Mouse (Mus musculus): ENCODE measurements around the gene Fam19a3. TPM values are rescaled to one million over a fixed set of nuclear protein-coding genes. Genes with fewer than 3 reads are reported as not detected.
"Not testable (repeated sequence)": the region's sequence is repeated elsewhere in the genome, so short reads cannot be mapped to it uniquely, and the experiment has no call there.

Fam19a3 gene
- total RNA-seq, 4 experiments from 2014 or later, result 1.9 to 3.2 (median 2.6) TPM

DNA sequence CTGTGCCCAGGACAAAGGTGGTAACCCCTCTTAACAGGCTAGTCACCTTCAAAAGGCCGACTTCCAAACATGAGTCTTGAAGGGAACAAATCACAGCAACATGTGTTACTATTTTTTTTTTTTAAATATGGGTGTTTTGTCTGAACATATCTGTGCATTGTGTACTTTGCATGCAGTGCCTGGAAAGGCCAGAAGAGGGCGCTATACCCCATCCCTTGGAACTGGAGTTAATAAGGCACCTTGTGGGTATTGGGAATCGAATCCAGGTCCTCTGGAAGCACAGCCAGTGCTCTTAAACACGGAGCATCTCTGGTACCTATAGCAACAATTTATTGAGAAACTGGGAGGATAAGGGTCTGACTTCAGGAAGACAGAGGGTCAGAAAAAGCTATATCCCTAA, 16.6 kb downstream of the Fam19a3 start:
- DNase-seq (ENCODE audit: low spot score in 2 of 2), result no peak

GRCm38 (mm10) chr3:104762103-104762863, 19.4 kb downstream of the Fam19a3 start:
- DNase-seq (ENCODE audit: low spot score in 2 of 2), result not testable (repeated sequence)

- no peak for DNase-seq (ENCODE audit: low spot score in 2 of 2)
These were observed 22.8 kb downstream of the Fam19a3 start for GRCm38 (mm10) chr3:104758869-104759268.

DNA sequence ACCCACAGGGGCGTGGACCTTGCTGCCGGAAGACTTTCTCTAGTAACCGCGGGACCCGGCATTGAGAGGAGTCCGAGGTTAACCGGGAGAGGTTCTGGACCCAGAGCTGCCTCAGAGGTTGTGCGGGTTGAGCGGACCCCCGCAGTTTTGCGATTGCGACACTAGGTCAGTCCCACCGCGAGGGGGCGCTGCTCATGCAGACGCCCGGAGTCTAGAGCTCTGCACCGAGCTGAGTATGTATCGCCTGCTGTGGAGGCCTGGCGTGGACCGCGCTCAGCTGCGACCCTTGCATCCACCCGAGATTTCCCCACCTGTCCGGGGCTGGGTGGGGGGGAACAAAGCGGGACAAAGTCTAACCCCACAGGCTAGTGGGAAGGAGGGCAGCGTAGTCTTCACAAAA, 23.2 kb downstream of the Fam19a3 start:
- DNase-seq (ENCODE audit: low spot score in 2 of 2), result peak; percentile 25 to 46

DNA sequence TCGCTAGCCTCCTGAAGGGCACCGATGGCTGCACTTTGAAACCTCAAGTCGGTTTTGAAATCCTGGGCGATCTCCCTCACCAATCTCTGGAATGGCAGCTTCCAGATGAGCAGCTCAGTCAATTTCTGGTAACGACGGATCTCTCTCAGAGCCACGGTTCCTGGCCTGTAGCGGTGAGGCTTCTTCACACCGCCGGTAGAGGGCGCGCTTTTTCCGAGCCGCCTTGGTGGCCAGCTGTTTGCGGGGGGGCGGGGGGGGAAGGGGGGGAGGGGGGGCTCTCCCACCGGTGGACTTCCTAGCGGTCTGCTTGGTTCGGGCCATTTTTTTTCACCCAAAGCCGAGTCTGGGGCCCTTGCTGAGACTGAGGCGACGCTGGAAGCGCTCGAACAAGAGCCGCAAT, 28.8 kb downstream of the Fam19a3 start:
- DNase-seq (ENCODE audit: low spot score in 2 of 2), result not testable (repeated sequence)

- DNase-seq (ENCODE audit: low spot score in 2 of 2), result no peak
These were observed 37.8 kb downstream of the Fam19a3 start for GRCm38 (mm10) chr3:104743864-104744263.

DNA sequence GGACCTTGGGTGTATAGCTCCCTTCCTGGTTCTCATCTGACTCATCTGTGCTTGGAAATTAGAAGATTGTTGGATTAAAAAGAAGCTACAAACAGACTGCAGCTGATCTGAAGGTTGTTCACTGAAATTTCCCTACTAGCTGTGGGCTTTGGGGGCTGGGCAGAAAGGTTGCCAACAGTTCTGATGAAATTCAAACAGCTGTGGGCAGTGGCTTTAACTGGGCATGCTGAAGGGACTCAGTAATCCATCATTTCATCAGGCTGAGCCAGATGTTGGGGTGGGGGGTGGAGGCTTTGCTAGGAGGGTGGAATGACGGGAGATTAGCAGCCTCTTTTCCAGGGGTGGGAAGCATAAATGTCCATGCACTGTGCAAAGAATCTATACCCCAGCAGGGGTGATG, 38.5 kb downstream of the Fam19a3 start:
- DNase-seq (ENCODE audit: low spot score in 2 of 2), result no peak

DNA sequence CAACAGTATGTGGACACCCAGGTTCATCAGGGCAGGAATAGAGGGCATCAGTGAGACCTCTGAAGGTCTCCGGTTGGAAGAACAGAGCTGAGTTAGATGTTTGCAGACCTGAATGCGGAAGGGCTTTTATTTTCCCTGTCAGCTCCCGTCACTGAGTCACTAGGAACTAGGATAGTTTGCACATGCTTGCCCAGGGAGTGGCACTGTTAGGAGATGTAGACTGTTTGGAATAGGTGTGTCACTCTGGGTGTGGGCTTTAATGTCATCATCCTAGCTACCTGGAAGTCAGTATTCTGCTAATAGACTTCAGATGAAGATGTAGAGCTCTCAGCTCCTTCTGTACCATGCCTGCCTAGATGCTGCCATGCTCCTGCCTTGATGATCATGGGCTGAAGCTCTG, 39.7 kb downstream of the Fam19a3 start:
- no peak for DNase-seq (ENCODE audit: low spot score in 2 of 2)

GRCm38 (mm10) chr3:104734654-104735053, 47.0 kb downstream of the Fam19a3 start:
- DNase-seq (ENCODE audit: low spot score in 2 of 2), result no peak

DNA sequence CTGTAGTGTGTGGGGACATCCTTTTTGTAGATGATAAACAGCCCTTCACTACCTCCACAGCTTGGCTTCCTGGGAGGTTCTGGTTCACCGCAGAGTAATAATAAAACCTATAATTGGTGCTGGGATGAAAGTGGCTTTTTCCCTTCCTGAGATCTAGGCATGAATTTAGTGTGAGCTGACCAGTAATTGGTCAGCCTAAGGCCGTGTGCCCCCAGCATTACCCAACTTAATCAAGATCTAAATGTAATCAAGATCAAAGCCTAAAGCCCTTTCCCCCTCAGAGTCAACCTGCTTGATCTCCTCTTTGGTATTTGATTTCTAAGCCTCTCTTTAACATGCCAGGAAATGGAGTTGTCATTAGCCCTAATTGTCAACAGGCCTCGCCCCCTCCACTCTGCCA, 48.7 kb downstream of the Fam19a3 start:
- DNase-seq (ENCODE audit: low spot score in 2 of 2), result no peak

DNA sequence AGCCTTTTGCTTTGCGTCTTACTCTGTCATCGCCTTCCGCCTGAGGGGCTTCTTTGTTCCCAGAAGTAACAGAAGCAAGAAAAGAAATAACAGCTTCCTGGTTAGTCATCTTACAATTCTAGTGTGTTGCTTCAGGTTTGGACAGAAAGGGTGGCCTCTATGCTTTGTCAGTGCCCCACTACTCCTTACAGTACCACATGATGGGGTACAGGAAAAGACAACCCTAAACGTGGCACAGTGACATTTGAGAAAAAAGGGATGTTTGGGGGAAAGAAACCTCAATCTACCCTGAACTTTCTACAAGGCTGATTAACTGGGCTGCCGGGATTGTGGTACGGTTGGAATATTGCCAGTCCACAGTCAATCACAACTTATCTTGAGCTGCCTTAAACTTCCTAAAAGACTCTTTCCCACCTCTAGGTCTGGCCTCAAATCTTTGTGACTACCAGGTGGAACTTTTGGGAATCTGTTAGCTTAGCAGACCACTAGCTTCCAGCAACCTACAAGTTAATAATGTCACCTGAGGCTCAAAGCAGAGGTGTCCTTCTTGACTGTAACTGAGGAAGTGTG, 52.3 kb downstream of the Fam19a3 start:
- DNase-seq (ENCODE audit: low spot score in 2 of 2), result no peak

Other genes with a start within 250 kb of the Fam19a3 start
- 10 to 100 TPM; 22.5 to 27.1 (median 24.3) TPM for gene Slc16a1, start 143.2 kb downstream of the Fam19a3 start, total RNA-seq (2022)
- gene Ppm1j, start 784 bp downstream of the Fam19a3 start, total RNA-seq (2022), result 10 to 100 TPM; 33.3 to 41.9 (median 35.3) TPM
- gene Rhoc, start 6.5 kb upstream of the Fam19a3 start, total RNA-seq (2022), result 10 to 100 TPM; 30.2 to 33.5 (median 32.0) TPM
- gene Mov10, start 36.7 kb upstream of the Fam19a3 start, total RNA-seq (2022), result under 1 TPM; 0.32 to 0.92 (median 0.54) TPM
- gene St7l, start 82.2 kb upstream of the Fam19a3 start, total RNA-seq (2022), result 10 to 100 TPM; 18.3 to 27.3 (median 21.0) TPM
- 10 to 100 TPM in 3 of 4 experiments, 1 to 10 TPM in 1; 9.9 to 16.3 (median 14.5) TPM for gene Capza1, start 82.7 kb upstream of the Fam19a3 start, total RNA-seq (2022)
- gene Wnt2b, start 180.1 kb upstream of the Fam19a3 start, total RNA-seq (2022), result under 1 TPM; 0.07 to 0.46 (median 0.10) TPM